In genomic region chr2:145701605-145702335, GRCm38 (mm10) we compare ENCODE assay signal across 17 mouse cellular contexts. TPM values are rescaled to one million over a fixed set of nuclear protein-coding genes. Genes with fewer than 3 reads are reported as not detected.
DNase-seq lines count a peak whose midpoint lies in the region; ATAC-seq lines count a peak whose summit lies in the region.
"Had no signal": no experiment of that assay in that cellular context is flagged by ENCODE, and none has a peak within 500 bp of the region (broad histone marks: within the 10 kb centered on the region; RNA-seq: fewer than 3 reads in every experiment).

No protein-coding gene starts in this region.

- H3K9me3 ChIP-seq in hindbrain, embryonic 16.5 days (ENCODE audit: control insufficient read depth, low read length), result no peaks in the 10 kb centered on the region
- no peaks in the 10 kb centered on the region for H3K9me3 ChIP-seq in hindbrain, embryonic 11.5 days (ENCODE audit: control insufficient read depth, low read length)
- no peaks in the 10 kb centered on the region for H3K9me3 ChIP-seq in kidney, embryonic 15.5 days (replicated peaks)
- H3K9me3 ChIP-seq: embryonic facial prominence, embryonic 10.5 days; forebrain, embryonic 13.5 days; hindbrain, embryonic 12.5 days; neural tube, embryonic 12.5 days had no signal

- ATAC-seq in hindbrain, embryonic 16.5 days, result peak; percentile 39; the same call in 1 of the 2 replicates
- ATAC-seq in hindbrain, embryonic 11.5 days (ENCODE audit: low FRiP score), result no peak
- no peak for ATAC-seq in kidney, embryonic 15.5 days (replicated peaks; ENCODE audit: low FRiP score)
- ATAC-seq: forebrain, embryonic 13.5 days had no signal

- H3K9ac ChIP-seq in hindbrain, embryonic 16.5 days (ENCODE audit: low read depth, low read length), result no peak overlapping the region; the same call in 1 of the 2 replicates
- H3K9ac ChIP-seq in hindbrain, embryonic 11.5 days (ENCODE audit: low read depth, low read length), result no peak overlapping the region
- H3K9ac ChIP-seq in kidney, embryonic 15.5 days, result no peak overlapping the region
- H3K9ac ChIP-seq: forebrain, embryonic 13.5 days; hindbrain, embryonic 12.5 days; liver, embryonic 14.5 days; neural tube, embryonic 12.5 days had no signal

- WGBS in hindbrain, embryonic 16.5 days, result 77% methylated on average over 12 of the region's 12 CpGs
- 87% methylated on average over 12 of the region's 12 CpGs for WGBS in hindbrain, embryonic 11.5 days
- 74% methylated on average over 12 of the region's 12 CpGs for WGBS in kidney, embryonic 15.5 days

- H3K4me3 ChIP-seq in hindbrain, embryonic 16.5 days (ENCODE audit: low read length), result no peak overlapping the region
- no peak overlapping the region for H3K4me3 ChIP-seq in hindbrain, embryonic 11.5 days (ENCODE audit: low read depth, low read length)
- H3K4me3 ChIP-seq in kidney, embryonic 15.5 days (replicated peaks), result no peak overlapping the region
- H3K4me3 ChIP-seq: embryonic facial prominence, embryonic 10.5 days; forebrain, embryonic 13.5 days; hindbrain, embryonic 12.5 days; neural tube, embryonic 12.5 days had no signal

- no peak overlapping the region for H3K27ac ChIP-seq in hindbrain, embryonic 16.5 days (ENCODE audit: low read depth, low read length)
- H3K27ac ChIP-seq in hindbrain, embryonic 11.5 days (ENCODE audit: low read depth, low read length), result no peak overlapping the region
- no peak overlapping the region for H3K27ac ChIP-seq in kidney, embryonic 15.5 days
- H3K27ac ChIP-seq: embryonic facial prominence, embryonic 10.5 days; forebrain, embryonic 13.5 days; hindbrain, embryonic 12.5 days; liver, embryonic 14.5 days; neural tube, embryonic 12.5 days had no signal

- no peak overlapping the region for H3K4me2 ChIP-seq in hindbrain, embryonic 16.5 days (ENCODE audit: low read length)
- H3K4me2 ChIP-seq in hindbrain, embryonic 11.5 days (replicated peaks; ENCODE audit: low read depth, low read length), result no peak overlapping the region
- no peak overlapping the region for H3K4me2 ChIP-seq in kidney, embryonic 15.5 days
- H3K4me2 ChIP-seq: forebrain, embryonic 13.5 days; hindbrain, embryonic 12.5 days; midbrain, embryonic 11.5 days; neural tube, embryonic 12.5 days had no signal

- no peaks in the 10 kb centered on the region for H3K36me3 ChIP-seq in hindbrain, embryonic 16.5 days (ENCODE audit: control insufficient read depth, insufficient read depth, low read length)
- no peaks in the 10 kb centered on the region for H3K36me3 ChIP-seq in hindbrain, embryonic 11.5 days (ENCODE audit: control insufficient read depth, insufficient read depth, low read length)
- peaks cover 14% of the 10 kb centered on the region for H3K36me3 ChIP-seq in kidney, embryonic 15.5 days
- H3K36me3 ChIP-seq: embryonic facial prominence, embryonic 10.5 days; hindbrain, embryonic 12.5 days; neural tube, embryonic 12.5 days had no signal

- peak; percentile 28 for DNase-seq in adrenal gland, postnatal 10 days
- DNase-seq in adrenal gland, postnatal 25 days, result no peak
- no peak for DNase-seq in hindbrain, embryonic 11.5 days (ENCODE audit: low spot score)
- peak; percentile 53 to 67 for DNase-seq in kidney, adult 8-10 months
- no peak for DNase-seq in layer of hippocampus, postnatal 36 days
- DNase-seq in lung, postnatal 36 days, result no peak
- DNase-seq: cerebellum, adult 2 months; gastrocnemius, postnatal 25 days; right cerebral cortex, adult 18-20 months had no signal

- H3K4me1 ChIP-seq in hindbrain, embryonic 16.5 days (ENCODE audit: control insufficient read depth, insufficient read depth, low read depth, low read length), result no peaks in the 10 kb centered on the region
- H3K4me1 ChIP-seq in hindbrain, embryonic 11.5 days (replicated peaks; ENCODE audit: control insufficient read depth, insufficient read depth, low read length), result no peaks in the 10 kb centered on the region
- peaks cover 23% of the 10 kb centered on the region for H3K4me1 ChIP-seq in kidney, embryonic 15.5 days
- H3K4me1 ChIP-seq: forebrain, embryonic 13.5 days; neural tube, embryonic 12.5 days had no signal

- no peaks in the 10 kb centered on the region for H3K27me3 ChIP-seq in hindbrain, embryonic 16.5 days (replicated peaks; ENCODE audit: control insufficient read depth, insufficient read depth, low read length)
- H3K27me3 ChIP-seq in hindbrain, embryonic 11.5 days (ENCODE audit: control insufficient read depth, insufficient read depth, low read length), result no peaks in the 10 kb centered on the region
- H3K27me3 ChIP-seq in kidney, embryonic 15.5 days, result no peaks in the 10 kb centered on the region
- H3K27me3 ChIP-seq: forebrain, embryonic 13.5 days; hindbrain, embryonic 12.5 days; neural tube, embryonic 12.5 days had no signal

RNA-seq across cellular contexts. Expression of gene Rin2, which starts 26.8 kb away (rescaled TPM):
- total RNA-seq in adrenal gland, postnatal 10 days (2021), result 10 to 100 TPM; 24.6 to 32.2 TPM
- total RNA-seq in adrenal gland, postnatal 25 days (2021), result 19.0 and 30.9 TPM in 2 replicates
- polyA plus RNA-seq in hindbrain, embryonic 16.5 days (2015; fragmentation: Nextera tagmentation; extraction: Ambion mirVana), result 14.6 and 15.3 TPM in 2 replicates
- polyA plus RNA-seq in hindbrain, embryonic 11.5 days (2014; fragmentation: Nextera tagmentation; extraction: Ambion mirVana), result 19.1 and 19.6 TPM in 2 replicates
- polyA plus RNA-seq in kidney, embryonic 15.5 days (2015; fragmentation: Nextera tagmentation; extraction: Ambion mirVana), result 32.1 and 33.0 TPM in 2 replicates
- 10 to 100 TPM; 22.3 to 40.7 TPM for total RNA-seq in layer of hippocampus, postnatal 36 days (2021)

Comparison
In these comparisons a context has a peak if more than half of its experiments do, and no peak if none do; other contexts are left out.
1. DNase-seq: peak in adrenal gland, postnatal 10 days (single experiment) and kidney, adult 8-10 months (2 of 2); none in adrenal gland, postnatal 25 days (single experiment), hindbrain, embryonic 11.5 days (single experiment), layer of hippocampus, postnatal 36 days (0 of 2) and lung, postnatal 36 days (single experiment).